Mouse (Mus musculus): Measurements from ENCODE around the gene Emc6. TPM values are rescaled to one million over a fixed set of nuclear protein-coding genes. Genes with fewer than 3 reads are reported as not detected.

Emc6 gene
- polyA plus RNA-seq, 1 experiment = 58.6 TPM

GRCm38 (mm10) chr11:73126495-73126894 lies 50.3 kb downstream of the Emc6 start:
- 97% methylated on average over 6 of the region's 6 CpGs for WGBS
- H3K27me3 ChIP-seq (ENCODE audit: control insufficient read depth, insufficient read depth, low read length) = no peaks in the 10 kb centered on the region
- no peak for TF ChIP-seq CTCF (IDR thresholded peaks at IDR 0.05; ENCODE audit: borderline replicate concordance, control insufficient read depth, extremely low read depth, insufficient read depth, low read length, poor library complexity)
- TF ChIP-seq POLR2A (IDR thresholded peaks at IDR 0.05; ENCODE audit: control insufficient read depth, extremely low read depth, insufficient read depth, low read length, poor library complexity) = no peak
- no peaks in the 10 kb centered on the region for H3K36me3 ChIP-seq (ENCODE audit: control insufficient read depth, insufficient read depth, low read length)
- H3K4me1 ChIP-seq (replicated peaks; ENCODE audit: control insufficient read depth, insufficient read depth, low read length) = no peaks in the 10 kb centered on the region; the same call in 1 of the 2 replicates
- H3K27ac ChIP-seq (ENCODE audit: control insufficient read depth, insufficient read depth, low read length) = no peak overlapping the region
- no peak overlapping the region for H3K4me3 ChIP-seq (ENCODE audit: control insufficient read depth, insufficient read depth, low read length)
- DNase-seq = no peak

Other genes starting within 250 kb of the Emc6 start
- 478 and 539 TPM in 2 replicates for gene Atp2a3, start 215.9 kb downstream of the Emc6 start, polyA plus RNA-seq (2012; rRNA removed)
- 82.6 and 103 TPM in 2 replicates for gene P2rx1, start 177.9 kb downstream of the Emc6 start, polyA plus RNA-seq (2012; rRNA removed)
- 35.4 and 40.0 TPM in 2 replicates for gene Camkk1, start 158.0 kb downstream of the Emc6 start, polyA plus RNA-seq (2012; rRNA removed)
- 6.5 and 7.0 TPM in 2 replicates for gene Ncbp3, start 129.3 kb downstream of the Emc6 start, polyA plus RNA-seq (2012; rRNA removed)
- gene Itgae, start 86.5 kb downstream of the Emc6 start, polyA plus RNA-seq (2012; rRNA removed) = 24.1 and 24.6 TPM in 2 replicates
- gene Haspin, start 38.7 kb downstream of the Emc6 start, polyA plus RNA-seq (2012; rRNA removed) = 8.6 and 14.0 TPM in 2 replicates
- 1.9 and 2.0 TPM in 2 replicates for gene P2rx5, start 16.6 kb downstream of the Emc6 start, polyA plus RNA-seq (2012; rRNA removed)
- 63.1 and 72.0 TPM in 2 replicates for gene Tax1bp3, start within 50 bp of the Emc6 start, polyA plus RNA-seq (2012; rRNA removed)
- 20.1 and 20.6 TPM in 2 replicates for gene Ctns, start 22.0 kb upstream of the Emc6 start, polyA plus RNA-seq (2012; rRNA removed)
- 3.7 and 4.0 TPM in 2 replicates for gene Shpk, start 22.4 kb upstream of the Emc6 start, polyA plus RNA-seq (2012; rRNA removed)
- gene Trpv1, start 57.3 kb upstream of the Emc6 start, polyA plus RNA-seq (2012; rRNA removed) = 0.16 and 0.55 TPM in 2 replicates
- 0.15 and 0.19 TPM in 2 replicates for gene Trpv3, start 90.4 kb upstream of the Emc6 start, polyA plus RNA-seq (2012; rRNA removed)
- 0.46 and 0.87 TPM in 2 replicates for gene Aspa, start 152.6 kb upstream of the Emc6 start, polyA plus RNA-seq (2012; rRNA removed)
- not detected in 2 replicates for gene Gm49340, start 152.7 kb upstream of the Emc6 start, polyA plus RNA-seq (2012; rRNA removed)
- not detected in 2 replicates for gene Spata22, start 152.7 kb upstream of the Emc6 start, polyA plus RNA-seq (2012; rRNA removed)
- 0.38 TPM in 1 of 2 replicates, not detected in the other for gene Olfr20, start 173.7 kb upstream of the Emc6 start, polyA plus RNA-seq (2012; rRNA removed)
- gene Olfr376, start 194.2 kb upstream of the Emc6 start, polyA plus RNA-seq (2012; rRNA removed) = not detected in 2 replicates
- gene Olfr1, start 222.6 kb upstream of the Emc6 start, polyA plus RNA-seq (2012; rRNA removed) = not detected in 2 replicates

Data from thymus, adult 2 months (tissue).